Mouse (Mus musculus) neutrophil, adult 5-6 weeks (primary cell): ENCODE results near the gene Gpn1. TPM values are rescaled to one million over a fixed set of nuclear protein-coding genes. Genes with fewer than 3 reads are reported as not detected.
A peak's percentile ranks its signal among the peaks of the same experiment; 100 is the strongest.
"Not testable (repeated sequence)": the region's sequence is repeated elsewhere in the genome, so short reads cannot be mapped to it uniquely, and the experiment has no call there.

Source experiments
- ATAC-seq: fragments of 151-379, 151-347 bp; 2 replicates; pipeline ENCODE4 v1.8.0; 2017; ENCODE audit warnings: mild to moderate bottlenecking, moderate TSS enrichment; ENCODE audit not compliant: insufficient number of reproducible peaks, poor library complexity, low FRiP score, severe bottlenecking; ENCODE audit errors: extremely low read depth
- total RNA-seq: library from RNA; stranded (forward); fragments of 200-1000 nt; gene quantifications from 2 replicates; pipeline ENCODE4 v1.2.3, GENCODE M21; 2017

The Gpn1 gene
- 20.5 and 26.8 TPM in 2 replicates for total RNA-seq

DNA sequence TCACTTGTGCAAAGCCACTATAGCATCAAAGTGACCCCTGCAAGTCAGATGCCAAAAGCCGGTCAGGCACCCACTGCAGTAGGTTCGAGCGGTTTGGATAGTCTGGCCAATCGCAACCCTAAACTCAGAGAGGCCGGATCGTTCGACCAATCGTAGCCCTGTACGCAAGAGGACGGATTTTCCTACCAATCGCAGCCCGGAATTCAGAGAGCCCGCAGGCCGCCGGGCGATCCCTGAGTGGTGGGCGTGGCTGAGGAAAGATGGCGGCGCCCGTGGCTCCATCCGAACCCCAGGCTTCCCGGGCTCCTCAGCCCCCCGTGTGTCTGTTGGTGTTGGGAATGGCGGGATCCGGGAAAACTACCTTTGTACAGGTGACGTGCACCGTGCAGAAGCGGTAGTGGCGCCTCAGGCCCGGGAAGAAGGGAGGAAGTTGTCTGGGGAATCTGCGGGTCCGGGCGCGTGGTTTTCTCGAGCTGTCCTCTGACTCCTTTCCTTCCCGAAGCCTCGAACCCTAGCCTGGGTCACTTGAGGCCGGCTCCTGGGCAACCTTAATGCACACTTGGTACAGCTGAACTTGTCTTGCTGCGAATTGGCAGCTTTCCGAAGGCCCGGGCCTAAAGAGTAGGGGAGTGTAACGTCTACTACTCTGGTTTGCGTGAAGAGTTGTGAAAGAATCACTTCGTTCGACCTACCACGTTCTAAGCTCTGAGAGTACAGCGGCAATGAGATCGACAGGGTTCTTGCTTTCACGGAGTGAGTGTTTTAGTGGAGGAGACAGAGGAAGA, at the start of gene Gpn1:
Gene Gpn1, plus strand, starts transcription at position 229 of the 785 bp plus-strand sequence.
- ATAC-seq: peak; percentile 98

DNA sequence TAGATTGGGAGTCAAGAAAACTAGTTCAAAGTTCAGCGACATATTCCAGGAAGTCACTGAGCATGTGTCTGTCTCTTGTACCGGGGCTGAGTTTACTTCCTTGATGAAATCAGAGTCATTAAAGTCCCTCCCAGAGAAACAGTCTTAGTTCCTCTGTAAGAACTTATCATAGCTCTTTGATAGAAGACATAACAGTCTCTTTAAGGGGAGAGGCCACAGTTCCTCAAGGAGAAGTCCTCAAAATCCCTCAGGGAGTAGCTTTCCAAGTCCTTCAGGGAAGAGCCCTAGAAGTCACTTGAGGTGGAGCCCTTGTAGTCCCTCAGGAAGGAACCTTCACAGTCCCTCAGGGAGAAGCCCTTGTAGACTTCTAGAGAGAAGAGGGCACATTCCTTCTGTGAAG, 43.2 kb upstream of the Gpn1 start:
- no peak for ATAC-seq

DNA sequence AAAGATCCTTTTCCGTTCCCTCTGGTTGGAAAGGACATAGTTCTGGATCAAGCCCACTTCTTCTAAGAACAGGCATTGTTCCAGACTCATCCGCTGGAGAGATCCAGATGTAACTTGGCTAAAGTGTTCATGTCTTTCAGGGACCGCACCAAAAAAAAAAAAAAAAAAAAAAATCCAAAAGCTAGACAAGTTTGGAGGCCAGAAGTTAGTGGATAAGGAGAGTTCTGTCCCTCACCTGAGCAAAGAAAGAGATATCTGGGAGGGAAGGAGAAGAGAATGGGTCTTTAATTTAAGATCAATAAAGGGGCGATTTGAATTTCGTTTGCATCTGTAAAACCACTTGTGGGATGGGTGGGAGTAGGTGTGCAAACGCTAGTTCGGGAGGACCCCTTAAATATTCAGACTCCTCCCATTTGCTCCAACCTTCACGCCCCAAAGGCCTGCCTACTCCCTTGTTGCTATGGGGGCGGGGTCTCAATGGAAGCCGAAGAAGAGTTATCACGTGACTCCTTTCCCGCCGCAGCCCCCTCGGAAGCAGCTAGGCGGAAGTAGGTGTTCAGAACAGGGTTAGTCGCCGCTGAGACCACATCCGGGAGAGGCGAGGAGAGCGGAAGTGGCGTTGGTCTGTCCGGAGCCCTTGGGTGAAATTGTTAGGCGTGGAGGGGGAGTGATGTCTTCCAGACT, 42.5 kb upstream of the Gpn1 start, which contains the start of gene Zfp512:
Gene Zfp512, plus strand, starts transcription at position 554 of the 684 bp plus-strand sequence.
- peak; percentile 97 for ATAC-seq

DNA sequence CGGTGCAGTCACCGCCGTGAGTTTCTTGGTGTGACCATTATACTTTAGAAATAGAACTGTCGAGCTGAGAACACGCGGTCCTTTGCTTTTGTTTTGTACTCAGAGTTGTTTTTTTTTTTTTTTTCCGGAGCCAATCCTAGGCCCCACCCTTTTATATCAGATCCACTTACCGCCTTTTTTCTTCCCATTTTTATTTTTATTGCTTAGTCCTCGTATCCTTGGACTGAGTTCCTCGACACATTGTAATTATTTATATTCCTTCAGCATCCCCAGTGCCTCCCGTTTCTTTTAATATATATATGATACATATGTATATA, 42.0 kb upstream of the Gpn1 start:
- no peak for ATAC-seq

DNA sequence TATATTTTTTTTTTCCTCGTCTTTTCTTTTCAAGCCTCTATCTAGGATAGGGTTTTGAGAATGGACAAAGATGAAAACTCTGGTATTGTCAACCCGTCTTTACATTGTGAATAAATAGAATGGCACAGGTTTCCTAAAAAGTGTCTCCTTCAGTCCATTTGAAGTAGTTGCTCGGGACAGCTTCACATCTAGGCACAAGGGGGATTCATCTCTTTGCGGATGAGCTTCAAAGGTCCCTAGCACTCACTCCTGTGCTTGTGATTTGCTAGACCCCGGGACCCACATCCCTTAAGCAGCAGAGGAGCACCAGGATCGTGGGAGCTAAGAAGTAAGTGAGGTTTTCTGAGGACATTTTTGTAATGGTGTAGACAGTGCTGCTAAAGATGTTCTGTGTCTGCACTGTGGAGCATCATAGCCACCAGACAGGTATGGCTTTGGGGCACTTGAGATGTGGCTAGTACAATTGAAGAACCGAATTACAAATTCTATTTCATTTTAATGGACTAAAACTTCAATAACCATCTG, 41.6 kb upstream of the Gpn1 start:
- no peak for ATAC-seq

DNA sequence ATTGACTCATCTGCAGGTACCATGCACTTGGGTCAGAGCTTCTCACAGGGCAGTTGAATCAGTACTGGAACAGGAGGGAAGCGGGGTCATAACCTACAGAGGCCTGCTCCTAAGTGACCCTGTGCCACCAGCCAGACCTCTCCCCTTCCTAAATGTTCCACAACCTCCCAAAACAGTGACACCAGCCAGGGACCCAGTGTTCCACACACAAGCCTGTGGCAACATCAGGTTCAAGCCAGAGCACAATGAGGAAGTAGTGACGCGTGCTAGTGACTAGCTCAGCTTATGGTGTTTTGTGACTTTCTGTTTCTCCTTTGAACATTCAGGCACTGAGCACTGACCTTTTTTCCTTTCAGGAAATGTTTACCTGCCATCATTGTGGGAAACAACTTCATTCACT, 26.7 kb upstream of the Gpn1 start:
- peak; percentile 84 for ATAC-seq

DNA sequence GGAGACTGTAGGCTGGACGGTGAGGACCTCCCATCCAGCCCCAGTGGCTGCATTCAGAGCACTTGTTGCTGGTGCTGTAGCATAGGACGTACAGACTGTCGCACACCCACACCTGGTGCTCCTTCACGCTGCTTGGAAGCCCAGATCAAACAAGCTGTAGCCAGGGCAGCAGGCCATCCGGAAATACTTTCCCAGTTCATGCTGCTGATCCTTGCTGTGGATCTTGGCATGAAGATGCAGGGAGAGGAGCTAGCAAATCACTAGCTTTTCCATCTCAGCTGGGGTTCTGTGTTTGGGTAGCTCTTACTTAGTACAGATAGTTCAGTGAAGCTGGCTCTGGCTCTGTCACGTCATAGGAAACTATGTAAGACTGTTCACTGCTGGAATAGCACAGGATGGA, 24.8 kb upstream of the Gpn1 start:
- no peak for ATAC-seq

DNA sequence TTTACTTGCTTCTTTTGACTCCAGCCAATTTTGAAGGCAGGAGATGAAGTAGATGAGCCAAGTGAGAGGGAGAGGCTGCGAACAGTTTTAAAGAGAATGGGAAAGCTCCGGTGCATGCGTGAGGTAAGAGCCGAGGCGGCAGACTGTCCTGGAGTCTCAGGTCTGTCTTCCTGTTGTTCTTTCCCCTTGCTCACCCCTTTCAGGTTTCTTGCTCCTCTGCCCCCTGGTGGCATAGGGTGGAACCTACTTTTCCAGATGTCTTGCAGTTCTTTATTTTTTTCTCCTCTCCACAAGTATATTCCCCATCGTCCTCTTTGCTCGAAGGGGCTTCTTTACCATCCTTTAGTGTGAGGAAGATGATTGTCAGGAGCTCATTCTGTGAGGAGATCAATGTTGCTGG, 24.2 kb upstream of the Gpn1 start:
- ATAC-seq: peak; percentile 31; the same call in 1 of the 2 replicates

DNA sequence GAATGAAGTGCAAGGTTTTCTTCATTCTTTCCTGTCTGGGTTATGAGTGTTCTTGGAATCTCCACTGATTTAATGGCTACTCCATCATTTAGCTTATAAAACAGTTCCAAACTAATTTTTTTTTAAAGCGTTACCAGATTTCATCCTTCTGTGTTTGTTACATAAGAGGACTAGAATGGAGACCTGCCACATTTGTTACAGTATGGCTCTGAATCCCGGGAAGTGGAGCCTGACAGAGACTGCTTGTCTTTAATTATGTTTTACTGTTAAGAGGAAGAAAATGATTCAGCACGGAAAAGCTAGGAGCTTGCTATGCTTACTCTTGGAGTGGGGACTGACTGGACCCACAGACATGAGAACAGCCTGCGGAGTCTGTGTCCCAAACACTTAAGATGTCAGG, 14.0 kb upstream of the Gpn1 start:
- no peak for ATAC-seq

DNA sequence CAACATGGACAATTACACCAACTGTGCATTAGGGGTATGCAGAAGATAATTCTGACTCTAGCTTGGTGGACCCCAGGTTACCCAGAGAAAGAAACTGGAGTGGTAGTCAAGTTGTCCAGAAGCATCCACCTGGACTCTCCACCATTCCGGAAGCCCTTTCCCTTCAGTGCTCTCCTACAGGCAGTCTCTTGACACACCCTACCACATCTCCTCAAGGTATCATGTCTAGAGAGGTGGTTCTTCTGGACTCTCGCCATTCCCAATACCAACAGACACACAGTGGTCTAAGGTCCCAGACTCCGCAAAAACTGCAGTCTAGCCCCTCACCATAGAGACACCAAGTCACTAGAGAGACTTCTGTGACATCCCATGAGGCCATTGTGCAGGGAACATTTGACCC, 9.1 kb upstream of the Gpn1 start, which contains the start of gene 4930548H24Rik:
Gene 4930548H24Rik, plus strand, starts transcription at position 301 of the 400 bp plus-strand sequence.
- ATAC-seq: no peak

DNA sequence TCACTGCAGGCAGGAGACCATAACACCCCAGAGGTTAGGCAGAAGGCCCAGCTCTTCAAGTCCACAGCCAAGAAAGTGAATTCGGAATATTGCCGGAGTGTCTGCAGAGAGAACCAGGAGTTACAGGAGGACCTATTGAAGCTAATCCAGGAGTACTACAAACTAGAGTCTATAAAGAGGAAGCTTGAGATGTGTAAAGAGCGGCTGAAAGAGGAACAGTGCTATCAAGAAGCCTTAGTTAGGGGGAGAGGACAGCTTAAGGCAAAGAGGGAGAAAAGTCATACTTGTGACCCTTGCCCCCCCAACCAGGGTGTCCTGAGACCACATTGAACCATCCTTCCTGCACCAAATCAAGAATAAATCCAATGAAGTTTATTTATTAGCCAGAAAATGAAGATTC, 6.7 kb upstream of the Gpn1 start:
- 0 out of 2 replicates have a peak, but pooled peaks have one; percentile 26 for ATAC-seq

DNA sequence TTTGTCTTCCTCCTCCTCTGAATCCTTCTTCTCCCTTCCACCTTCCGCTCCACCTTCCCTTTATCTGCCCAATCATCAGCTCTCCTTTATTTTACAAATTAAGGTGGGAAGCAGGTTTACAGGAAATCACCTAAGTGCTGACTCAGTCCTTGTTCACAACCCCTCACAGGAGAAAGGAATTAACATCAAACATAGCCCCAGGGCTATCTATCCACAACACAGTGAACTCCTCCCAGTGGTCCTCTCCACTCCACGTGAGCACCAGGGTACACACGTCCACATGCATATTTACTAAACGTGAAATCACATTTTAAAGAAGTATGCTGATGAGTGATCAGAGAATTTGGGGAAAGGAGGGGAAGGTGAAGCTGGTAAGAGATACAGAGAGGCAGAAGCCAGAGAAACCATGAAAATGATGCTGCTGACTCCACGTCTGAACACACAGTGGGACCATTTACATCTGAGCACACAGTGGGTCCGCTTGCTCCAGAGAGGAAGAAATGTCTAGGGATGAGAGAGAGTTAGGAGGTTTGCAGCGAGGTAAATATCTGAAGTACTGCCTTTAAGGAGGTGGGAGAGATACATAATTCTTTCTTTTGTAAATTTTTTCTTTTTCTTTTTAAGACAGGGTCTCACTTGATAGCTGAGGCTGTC, 5.3 kb upstream of the Gpn1 start:
- no peak for ATAC-seq

DNA sequence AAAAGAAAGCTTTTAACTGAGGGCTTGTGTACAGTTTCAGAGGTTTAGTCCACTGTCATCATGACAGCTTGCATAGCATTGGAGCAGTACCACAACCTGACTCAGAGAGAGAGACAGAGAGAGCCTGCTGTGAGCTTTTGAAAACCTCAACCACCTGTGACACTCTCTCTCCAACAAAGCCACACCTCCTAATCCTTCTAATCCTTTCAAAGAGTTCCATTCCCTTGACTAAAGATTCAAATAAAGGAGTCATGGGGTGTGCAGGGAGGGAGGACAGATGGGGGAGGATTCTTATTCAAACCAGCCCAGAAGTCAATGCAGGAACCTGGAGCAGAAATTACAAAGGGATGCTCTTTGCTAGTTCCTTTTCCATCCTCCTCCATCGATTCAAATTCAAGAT, 2.5 kb upstream of the Gpn1 start:
- no peak for ATAC-seq

DNA sequence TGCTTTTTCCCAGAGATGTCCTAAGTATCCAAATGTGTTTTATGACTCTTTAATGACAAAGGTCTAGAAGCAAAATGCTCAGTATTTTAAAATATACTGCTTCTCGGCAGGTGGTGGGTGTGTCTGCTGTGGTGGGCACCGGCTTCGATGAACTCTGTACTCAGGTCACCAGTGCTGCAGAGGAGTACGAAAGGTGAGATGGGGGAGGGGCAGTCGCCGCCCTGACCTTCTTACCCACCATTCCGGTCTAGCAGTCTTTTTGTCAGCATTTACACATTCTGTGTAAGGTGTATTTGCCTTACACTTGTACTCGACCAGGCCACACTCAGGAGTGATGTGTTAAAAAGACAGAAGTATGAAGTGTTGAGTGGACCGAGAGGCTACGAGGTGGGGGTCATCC, 10.3 kb downstream of the Gpn1 start:
- no peak for ATAC-seq

DNA sequence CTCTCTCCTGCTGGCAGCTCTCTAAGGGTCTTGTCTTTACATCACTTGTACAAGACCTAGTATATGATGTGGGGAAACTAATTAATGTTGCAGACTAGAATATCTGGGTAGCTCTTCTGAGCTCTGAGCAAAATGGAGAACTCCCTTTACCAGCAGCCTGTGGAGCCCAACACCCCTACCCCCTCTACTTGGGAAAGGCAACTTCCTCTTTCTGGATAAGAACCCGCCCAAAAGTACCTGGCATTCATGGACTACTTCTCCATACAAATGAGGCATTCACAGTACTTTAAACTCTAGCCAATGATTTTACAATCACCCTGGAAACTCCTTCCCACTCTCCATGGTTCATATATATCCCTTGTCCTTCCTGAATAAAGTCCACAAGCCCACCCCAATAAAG, 17.9 kb downstream of the Gpn1 start:
- peak; percentile 70 for ATAC-seq

DNA sequence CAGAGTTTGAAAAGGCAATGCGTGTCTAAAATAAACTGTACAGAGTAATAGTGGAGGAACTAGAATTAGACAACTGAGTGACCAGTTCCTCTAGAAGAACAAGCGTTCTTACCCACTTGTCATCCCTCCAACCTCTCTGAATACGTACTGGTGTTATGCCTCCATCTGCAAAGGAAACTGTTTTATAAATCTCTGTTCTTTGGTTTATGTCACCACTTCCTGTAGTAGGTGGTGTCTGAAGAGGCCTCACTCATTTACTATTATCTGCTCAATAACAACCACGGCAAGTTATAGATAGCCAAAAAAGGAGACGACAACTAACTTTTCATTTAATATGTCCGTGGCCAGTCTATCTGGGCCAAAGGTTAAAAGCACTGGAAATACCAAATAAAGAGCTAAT, 26.0 kb downstream of the Gpn1 start:
- no peak for ATAC-seq

DNA sequence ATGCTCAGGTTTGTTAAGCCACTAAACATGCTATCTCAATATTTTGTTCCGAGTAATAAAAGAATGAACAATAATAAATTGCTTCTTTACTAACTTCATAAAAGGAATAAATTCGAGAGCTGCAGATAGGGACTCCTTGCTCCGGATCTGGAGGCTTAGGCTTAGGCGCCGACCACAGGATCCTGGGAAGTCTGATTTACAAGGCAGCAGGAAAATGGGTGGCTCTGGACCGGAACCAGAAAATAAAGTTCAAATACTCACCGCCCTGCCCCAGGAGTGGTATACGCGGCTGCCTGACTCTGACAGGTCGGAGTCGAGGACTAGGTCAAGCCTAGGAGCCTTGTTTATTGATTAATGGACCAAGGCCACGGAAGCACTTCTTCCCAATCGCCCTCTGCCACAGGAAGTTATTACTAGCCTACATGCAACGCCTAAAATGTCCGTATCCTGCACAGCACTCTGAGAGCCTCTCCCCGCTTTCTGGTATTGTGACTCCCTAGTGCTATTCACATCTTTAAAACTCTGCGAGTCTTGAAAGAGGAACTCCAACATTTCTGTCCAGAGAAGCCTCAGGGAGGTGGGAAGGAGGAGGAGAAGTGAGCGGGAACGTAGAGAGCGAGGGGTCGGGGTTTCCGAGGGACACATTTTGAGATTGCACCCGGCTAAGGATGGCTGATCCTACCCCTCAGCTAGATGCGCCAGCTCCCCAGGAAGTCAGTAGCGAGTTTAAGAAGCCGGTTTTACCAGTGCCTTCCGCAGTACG, 32.0 kb downstream of the Gpn1 start, which contains the start of gene Slc4a1ap:
Gene Slc4a1ap, plus strand, starts transcription at position 642 of the 763 bp plus-strand sequence.
- peak; percentile 74 for ATAC-seq

DNA sequence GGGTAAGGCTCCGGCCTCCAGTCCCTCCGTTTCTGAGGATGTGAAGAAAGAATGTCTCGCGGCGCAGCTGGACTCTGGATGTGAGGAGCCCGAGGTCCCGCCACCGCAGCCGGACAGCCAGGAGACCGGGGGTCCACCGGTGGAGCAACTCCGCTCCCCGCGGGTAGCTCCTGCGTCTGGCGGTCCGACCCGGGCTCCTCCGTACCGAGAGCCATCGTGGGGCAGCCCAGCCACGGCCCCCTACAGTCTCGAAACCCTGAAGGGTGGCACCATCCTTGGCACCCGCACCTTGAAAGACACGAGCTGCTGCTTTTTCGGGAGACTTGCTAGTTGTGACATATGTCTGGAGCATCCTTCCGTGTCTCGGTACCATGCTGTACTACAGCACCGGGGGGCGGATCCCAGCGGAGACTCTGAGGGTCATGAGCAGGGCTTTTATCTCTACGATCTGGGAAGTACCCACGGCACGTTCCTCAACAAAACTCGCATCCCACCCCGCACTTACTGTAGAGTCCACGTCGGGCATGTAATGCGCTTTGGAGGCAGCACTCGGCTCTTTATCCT, 32.7 kb downstream of the Gpn1 start:
- ATAC-seq: no peak

DNA sequence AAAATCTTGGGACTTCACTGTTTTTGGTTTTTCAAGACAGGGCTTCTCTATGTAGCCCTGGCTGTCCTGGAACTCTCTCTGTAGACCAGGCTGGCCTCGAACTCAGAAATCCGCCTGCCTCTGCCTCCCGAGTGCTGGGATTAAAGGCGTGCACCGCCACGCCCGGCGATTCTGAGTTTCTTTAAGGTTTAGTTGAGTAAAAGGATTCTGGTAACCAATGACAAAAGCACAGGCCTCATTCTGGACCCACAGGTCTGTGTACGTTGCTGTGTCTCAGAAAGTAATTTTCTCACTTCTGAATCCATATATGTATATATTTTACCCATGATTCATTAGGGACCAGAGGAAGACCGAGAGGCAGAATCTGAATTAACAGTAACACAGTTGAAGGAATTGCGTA, 33.2 kb downstream of the Gpn1 start, which contains the start of gene Supt7l:
Gene Supt7l, minus strand, starts transcription at position 101 of the 400 bp plus-strand sequence.
- ATAC-seq: not testable (repeated sequence)
